Mouse (Mus musculus) erythroid progenitor cell, adult 5-6 weeks (primary cell): ENCODE measurements around the gene a. TPM values are rescaled to one million over a fixed set of nuclear protein-coding genes. Genes with fewer than 3 reads are reported as not detected.
"Not testable (repeated sequence)": the region's sequence is repeated elsewhere in the genome, so short reads cannot be mapped to it uniquely, and the experiment has no call there.

Source experiments
- ATAC-seq: replicated peaks from 2 replicates; pipeline ENCODE4 v1.8.0; 2016; ENCODE audit warnings: moderate number of reproducible peaks, mild to moderate bottlenecking, moderate TSS enrichment, inconsistent platforms; ENCODE audit not compliant: poor library complexity, low FRiP score, severe bottlenecking
- total RNA-seq, 2 experiments: library from RNA; stranded (forward) in 1 of 2; stranded (reverse) in 1 of 2; fragments of 150-400 nt in 1 of 2; fragments of 186-747, 209-891 nt in 1 of 2; gene quantifications; 2 replicates each; pipeline versions ENCODE4 v1.2.3 to v1.2.4; 2015 to 2017; ENCODE audit warnings: low replicate concordance in 2 of 2

The a gene
- total RNA-seq, 2 experiments from 2014 or later, result not detected

GRCm38 (mm10) chr2:154959909-154960308 lies 168.7 kb downstream of the a start:
- ATAC-seq, result no peak

GRCm38 (mm10) chr2:154963176-154963575 lies 172.0 kb downstream of the a start:
- no peak for ATAC-seq

- ATAC-seq, result not testable (repeated sequence)
Observed at GRCm38 (mm10) chr2:154969740-154970397, 178.7 kb downstream of the a start.

GRCm38 (mm10) chr2:154971919-154972692 lies 180.9 kb downstream of the a start:
- ATAC-seq, result no peak

GRCm38 (mm10) chr2:154972981-154973380 lies 181.8 kb downstream of the a start:
- ATAC-seq, result no peak

- ATAC-seq, result no peak
Observed at GRCm38 (mm10) chr2:154986609-154987008, 195.4 kb downstream of the a start.

- no peak for ATAC-seq
Observed at GRCm38 (mm10) chr2:154991411-154991810, 200.2 kb downstream of the a start.

- no peak for ATAC-seq
Observed at GRCm38 (mm10) chr2:154992083-154992482, 200.9 kb downstream of the a start.

GRCm38 (mm10) chr2:155005491-155005890 lies 214.3 kb downstream of the a start:
- no peak for ATAC-seq

- ATAC-seq, result no peak
Observed at GRCm38 (mm10) chr2:155011086-155011656, 220.0 kb downstream of the a start.

- ATAC-seq, result no peak
Observed at GRCm38 (mm10) chr2:155012991-155013390, 221.8 kb downstream of the a start.

- not testable (repeated sequence) for ATAC-seq
Observed at GRCm38 (mm10) chr2:155016751-155017150, 225.5 kb downstream of the a start.

- ATAC-seq, result not testable (repeated sequence)
Observed at GRCm38 (mm10) chr2:155018251-155018755, 227.1 kb downstream of the a start, which contains the start of gene Gm14226. TSS of gene Gm14226 (plus strand) at chr2:155018266.

GRCm38 (mm10) chr2:155018762-155019641 lies 227.8 kb downstream of the a start:
- ATAC-seq, result peak; percentile 89

- peak; percentile 89 for ATAC-seq
Observed at GRCm38 (mm10) chr2:155019673-155020072, 228.5 kb downstream of the a start.

GRCm38 (mm10) chr2:155020247-155020826 lies 229.1 kb downstream of the a start:
- ATAC-seq, result not testable (repeated sequence)

GRCm38 (mm10) chr2:155030831-155031230 lies 239.6 kb downstream of the a start:
- ATAC-seq, result no peak

GRCm38 (mm10) chr2:155032938-155033710 lies 241.9 kb downstream of the a start:
- ATAC-seq, result no peak

- ATAC-seq, result no peak
Observed at GRCm38 (mm10) chr2:155039956-155040355, 248.8 kb downstream of the a start.
